Mouse (Mus musculus): ENCODE results near the gene Kif26a. TPM values are rescaled to one million over a fixed set of nuclear protein-coding genes. Genes with fewer than 3 reads are reported as not detected.
A peak's percentile ranks its signal among the peaks of the same experiment; 100 is the strongest.

Kif26a gene
- total RNA-seq (2021) = 1 to 10 TPM; 5.2 to 6.6 TPM

- peak in 1 of 2 experiments; percentile 42 for DNase-seq (ENCODE audit: extremely low spot score in 1 of 2, low spot score in 1 of 2)
Observed at GRCm38 (mm10) chr12:112145875-112146651, at the start of gene Kif26a. Gene Kif26a (plus strand): TSS chr12:112146208.

DNA sequence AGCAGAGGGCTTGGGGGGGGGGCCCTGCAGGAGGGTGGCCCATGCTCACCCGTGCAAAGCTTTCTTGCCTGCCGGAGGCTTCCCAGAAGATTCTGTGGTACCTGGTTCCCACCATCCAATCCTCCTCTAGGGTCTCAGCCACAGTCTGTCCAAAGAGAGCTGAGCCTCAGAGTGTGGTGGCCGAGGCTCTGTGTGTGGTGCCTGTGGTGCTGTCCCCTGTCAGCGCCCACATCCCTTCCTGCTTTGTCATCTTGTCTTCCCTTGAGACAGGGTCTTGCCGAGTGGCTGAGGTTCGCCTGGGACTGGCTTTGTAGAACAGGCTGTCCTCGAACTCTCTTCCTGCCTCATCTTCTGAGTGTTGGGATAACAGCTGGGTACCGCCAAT, 49.3 kb upstream of the Kif26a start:
- DNase-seq (ENCODE audit: extremely low spot score in 1 of 2, low spot score in 1 of 2) = no peak

- no peak for DNase-seq (ENCODE audit: extremely low spot score in 1 of 2, low spot score in 1 of 2)
Observed at GRCm38 (mm10) chr12:112100106-112100505, 45.9 kb upstream of the Kif26a start.

GRCm38 (mm10) chr12:112101045-112101444, 45.0 kb upstream of the Kif26a start:
- DNase-seq (ENCODE audit: extremely low spot score in 1 of 2, low spot score in 1 of 2) = no peak

- DNase-seq (ENCODE audit: extremely low spot score in 1 of 2, low spot score in 1 of 2) = no peak
Observed at GRCm38 (mm10) chr12:112103179-112103578, 42.8 kb upstream of the Kif26a start.

- DNase-seq (ENCODE audit: extremely low spot score in 1 of 2, low spot score in 1 of 2) = no peak
Observed at GRCm38 (mm10) chr12:112104890-112105289, 41.1 kb upstream of the Kif26a start.

GRCm38 (mm10) chr12:112106541-112106971, 39.5 kb upstream of the Kif26a start, which contains the start of gene Aspg:
Gene Aspg (plus strand): TSS chr12:112106679.
- no peak for DNase-seq (ENCODE audit: extremely low spot score in 1 of 2, low spot score in 1 of 2)

GRCm38 (mm10) chr12:112107685-112108084, 38.3 kb upstream of the Kif26a start:
- no peak for DNase-seq (ENCODE audit: extremely low spot score in 1 of 2, low spot score in 1 of 2)

GRCm38 (mm10) chr12:112108696-112109445, 37.1 kb upstream of the Kif26a start:
- DNase-seq (ENCODE audit: extremely low spot score in 1 of 2, low spot score in 1 of 2) = no peak

DNA sequence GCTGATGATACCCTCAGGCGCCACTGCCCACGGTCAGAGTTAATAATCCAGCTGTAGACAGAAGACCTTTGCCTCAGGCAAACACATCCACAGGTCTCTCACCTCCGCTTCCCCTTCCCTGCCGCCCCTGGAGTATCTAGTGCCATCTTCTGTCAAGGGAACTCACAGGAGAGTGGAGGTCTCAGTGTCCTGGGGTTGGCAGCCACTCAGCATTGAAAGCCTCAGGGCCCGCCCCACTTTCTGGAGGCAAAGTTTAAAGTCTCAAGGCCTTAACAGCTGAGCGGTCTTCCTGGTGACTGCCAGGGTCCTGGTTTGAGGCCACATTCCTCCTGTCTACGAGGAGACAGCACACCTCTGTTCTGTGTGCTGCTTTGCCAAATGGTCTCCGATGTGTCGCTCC, 36.3 kb upstream of the Kif26a start:
- no peak for DNase-seq (ENCODE audit: extremely low spot score in 1 of 2, low spot score in 1 of 2)

- no peak for DNase-seq (ENCODE audit: extremely low spot score in 1 of 2, low spot score in 1 of 2)
Observed at GRCm38 (mm10) chr12:112111323-112111722, 34.7 kb upstream of the Kif26a start.

GRCm38 (mm10) chr12:112112235-112112634, 33.8 kb upstream of the Kif26a start:
- DNase-seq (ENCODE audit: extremely low spot score in 1 of 2, low spot score in 1 of 2) = no peak

DNA sequence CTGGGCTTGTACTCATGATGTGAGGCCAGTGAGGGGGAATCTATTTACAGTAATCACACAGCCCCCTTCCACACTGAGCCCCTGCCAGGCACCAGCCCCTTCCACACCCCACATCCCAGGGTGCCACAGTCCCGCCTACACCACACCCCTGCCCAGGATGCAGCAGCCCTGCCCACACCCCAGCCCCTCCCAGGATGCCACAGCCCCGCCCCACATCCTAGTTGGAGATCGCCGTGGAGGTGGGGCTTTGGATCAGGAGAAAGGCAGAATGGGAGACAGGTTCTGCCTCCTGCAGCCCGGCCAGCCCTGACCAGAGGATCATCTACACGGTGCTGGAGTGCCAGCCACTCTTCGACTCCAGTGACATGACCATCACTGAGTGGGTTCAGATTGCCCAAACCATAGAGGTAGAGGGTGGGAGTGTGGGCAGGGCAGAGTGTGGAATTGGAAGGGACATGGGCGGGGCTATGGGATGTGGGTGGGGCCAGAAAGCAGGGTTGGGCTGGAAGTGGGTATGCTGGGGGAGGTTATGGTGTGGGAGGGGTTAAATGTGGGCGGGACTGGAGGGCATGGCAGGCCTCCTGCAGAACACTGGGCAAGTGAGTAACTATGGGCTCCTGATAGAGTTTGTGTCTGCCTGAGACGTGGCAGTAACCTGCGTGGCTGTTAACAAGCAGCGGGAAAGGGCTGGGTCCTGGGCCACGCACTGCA, 33.2 kb upstream of the Kif26a start:
- no peak for DNase-seq (ENCODE audit: extremely low spot score in 1 of 2, low spot score in 1 of 2)

GRCm38 (mm10) chr12:112113710-112114109, 32.3 kb upstream of the Kif26a start:
- peak; percentile 79 to 94 for DNase-seq (ENCODE audit: extremely low spot score in 1 of 2, low spot score in 1 of 2)

DNA sequence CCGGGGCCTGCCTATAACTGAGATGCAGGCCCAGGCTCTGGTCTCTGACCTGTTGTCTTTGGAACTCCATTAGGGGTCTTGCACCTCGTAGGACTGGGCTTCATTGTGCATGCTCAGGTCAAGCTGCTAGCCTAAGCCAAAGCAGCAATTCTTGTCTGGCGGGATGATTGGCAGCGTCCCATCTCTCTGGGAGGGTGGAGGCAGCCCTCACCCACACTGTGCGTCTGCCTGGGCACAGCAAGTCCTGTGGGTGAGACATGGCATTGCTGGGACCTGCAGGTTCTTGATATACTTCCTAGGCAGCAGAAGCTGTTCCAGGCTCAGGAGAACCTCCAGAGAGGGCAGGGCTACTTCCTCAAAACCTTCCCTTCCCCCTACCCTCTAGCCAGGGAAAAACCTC, 29.0 kb upstream of the Kif26a start:
- no peak for DNase-seq (ENCODE audit: extremely low spot score in 1 of 2, low spot score in 1 of 2)

- peak in 1 of 2 experiments; percentile 35 for DNase-seq (ENCODE audit: extremely low spot score in 1 of 2, low spot score in 1 of 2)
Observed at GRCm38 (mm10) chr12:112117649-112118048, 28.4 kb upstream of the Kif26a start.

GRCm38 (mm10) chr12:112121188-112121587, 24.8 kb upstream of the Kif26a start:
- DNase-seq (ENCODE audit: extremely low spot score in 1 of 2, low spot score in 1 of 2) = no peak

DNA sequence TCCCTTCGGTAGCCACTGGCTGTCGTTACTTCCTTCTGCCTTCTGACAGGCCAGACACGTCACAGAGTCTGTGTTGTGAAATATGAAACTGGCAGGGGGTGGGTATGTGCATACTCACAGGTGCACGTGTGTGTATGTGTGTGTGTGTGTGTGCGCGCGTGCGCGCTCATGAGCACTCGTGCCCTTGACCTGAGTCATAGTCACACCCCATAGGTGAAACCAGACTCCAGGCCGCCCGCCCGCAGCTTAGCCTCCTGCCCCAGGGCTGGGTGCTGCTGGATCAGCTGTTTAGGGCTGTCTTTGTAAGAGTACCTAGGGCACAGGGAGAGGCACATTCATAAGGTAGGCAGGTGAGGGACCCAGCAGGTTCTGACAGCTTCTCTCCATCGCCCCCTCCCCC, 20.1 kb upstream of the Kif26a start:
- DNase-seq (ENCODE audit: extremely low spot score in 1 of 2, low spot score in 1 of 2) = no peak

DNA sequence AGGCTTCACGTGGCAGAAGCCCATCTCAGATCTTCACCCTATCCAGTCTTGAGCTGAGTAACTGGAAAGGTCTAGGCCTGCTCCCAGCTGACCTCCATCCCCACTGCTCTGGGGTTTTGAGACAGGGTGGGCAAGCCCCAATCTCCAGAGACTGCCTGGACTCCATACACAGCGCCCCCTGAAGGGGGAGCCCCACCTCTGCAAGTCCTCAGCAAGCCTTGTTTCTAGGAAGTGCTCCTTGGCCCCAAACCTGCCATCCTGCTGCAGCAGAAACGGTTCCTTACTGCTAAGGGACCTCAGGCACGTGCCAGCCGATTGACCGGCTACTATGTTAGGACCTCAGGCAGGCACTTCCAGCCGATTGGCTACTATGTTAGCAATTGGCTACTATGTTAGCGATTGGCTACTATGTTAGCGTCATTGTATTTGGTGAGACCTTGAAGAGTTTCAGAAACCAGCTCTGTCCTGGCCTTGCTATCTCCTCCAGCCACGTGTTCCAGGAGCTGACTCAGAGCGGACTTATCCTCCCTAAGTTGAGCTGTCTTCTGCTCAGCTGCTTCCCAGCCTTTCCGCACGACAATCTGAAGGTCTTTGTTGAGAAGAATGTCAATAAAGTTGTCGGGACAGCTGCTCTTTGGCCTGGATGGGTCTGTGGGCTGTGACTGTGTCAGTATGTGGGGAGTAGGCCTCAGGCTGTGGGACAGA, 18.9 kb upstream of the Kif26a start:
- no peak for DNase-seq (ENCODE audit: extremely low spot score in 1 of 2, low spot score in 1 of 2)

DNA sequence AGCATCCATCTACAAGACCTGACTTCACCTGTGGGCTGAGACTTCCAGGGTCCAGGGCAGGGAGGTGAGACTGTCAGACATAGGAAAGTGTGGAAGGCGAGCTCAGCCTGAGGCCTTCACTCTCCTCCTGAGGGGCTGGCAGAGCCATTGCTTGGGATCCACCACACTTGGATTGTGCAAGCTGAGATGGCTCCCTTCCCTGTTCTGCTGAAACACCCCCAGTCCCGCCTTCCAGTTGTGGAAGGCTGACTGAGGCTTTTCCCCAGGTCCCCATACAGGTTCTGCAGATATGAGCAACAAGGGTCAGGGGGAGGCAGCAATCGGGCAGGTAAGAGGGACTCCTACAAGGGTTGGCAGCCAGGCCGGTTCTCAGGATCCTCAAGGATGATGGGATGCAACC, 17.5 kb upstream of the Kif26a start:
- no peak for DNase-seq (ENCODE audit: extremely low spot score in 1 of 2, low spot score in 1 of 2)

Data from layer of hippocampus, postnatal 25 days (tissue).